Mouse (Mus musculus): ENCODE data around the gene Dnah3. TPM values are rescaled to one million over a fixed set of nuclear protein-coding genes. Genes with fewer than 3 reads are reported as not detected.

Gene Dnah3
- total RNA-seq, 2 experiments from 2014 or later, result 0.07 to 0.15 TPM

DNA sequence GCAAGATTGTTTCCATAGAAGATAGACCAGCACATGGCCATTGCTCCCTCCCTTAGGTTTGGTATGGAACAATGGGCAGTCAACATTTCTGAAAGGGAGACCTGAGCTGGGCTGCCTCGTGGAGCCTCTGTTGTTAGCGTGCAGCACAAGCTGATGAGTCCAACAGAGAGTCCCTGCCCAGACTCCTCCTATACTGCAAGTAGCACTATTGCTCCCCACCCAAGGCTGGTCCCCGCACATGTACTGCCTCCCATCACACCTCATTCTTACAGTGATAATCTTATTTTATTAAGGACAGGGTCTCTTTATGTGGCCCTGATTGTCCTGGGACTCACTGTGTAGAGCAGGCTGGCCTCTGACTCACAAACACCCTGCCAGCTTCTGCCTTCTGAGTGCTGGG is 27.0 kb downstream of the Dnah3 start:
- intact Hi-C loops (cut with DNase I), result no loop called here
- no peak for DNase-seq (ENCODE audit: low spot score in 2 of 2)

DNA sequence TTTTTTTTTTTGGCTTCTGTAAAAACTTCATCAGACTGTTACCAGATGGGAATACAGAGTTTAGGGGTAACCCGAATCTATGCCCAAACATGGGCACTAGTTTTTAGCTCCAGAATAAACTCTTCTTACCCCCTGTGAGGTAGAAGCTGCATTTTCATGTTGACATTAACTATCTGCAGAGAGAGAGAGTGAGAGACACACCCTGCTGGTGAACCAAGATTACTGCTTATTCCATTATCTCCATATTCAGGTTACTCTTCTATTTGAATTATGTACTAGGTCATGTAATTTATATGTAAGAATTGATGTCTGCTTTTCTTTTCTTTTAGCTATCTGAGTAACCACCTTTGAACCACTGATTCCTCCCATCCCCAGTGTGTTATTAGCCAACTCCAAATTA is 31.0 kb downstream of the Dnah3 start:
- intact Hi-C loops (cut with DNase I), result no loop called here
- no peak for DNase-seq (ENCODE audit: low spot score in 2 of 2)

DNA sequence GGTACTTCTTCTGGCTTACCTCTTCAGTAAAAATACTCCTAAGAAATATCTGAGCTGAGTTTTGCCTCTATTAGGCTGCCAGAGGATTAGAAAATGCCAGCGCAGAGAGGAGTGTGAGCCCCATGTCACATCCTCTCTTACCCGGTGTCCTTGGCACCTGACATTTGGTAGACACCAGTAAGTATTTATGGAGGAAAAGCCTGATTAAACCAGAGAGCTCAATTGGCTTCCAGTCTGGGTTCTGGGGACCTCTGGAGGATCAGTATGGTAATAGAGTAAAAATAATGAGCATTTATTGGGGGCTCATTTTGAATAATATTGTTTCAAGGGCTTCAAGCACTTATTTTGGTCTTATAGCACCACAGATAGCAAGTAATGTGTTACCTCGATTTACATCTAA is 39.6 kb downstream of the Dnah3 start:
- no peak for DNase-seq (ENCODE audit: low spot score in 2 of 2)
- intact Hi-C loops (cut with DNase I), result loop anchor here (5.0 kb wide), 1 partner anchor 208 kb away; no protein-coding TSS in a partner anchor

DNA sequence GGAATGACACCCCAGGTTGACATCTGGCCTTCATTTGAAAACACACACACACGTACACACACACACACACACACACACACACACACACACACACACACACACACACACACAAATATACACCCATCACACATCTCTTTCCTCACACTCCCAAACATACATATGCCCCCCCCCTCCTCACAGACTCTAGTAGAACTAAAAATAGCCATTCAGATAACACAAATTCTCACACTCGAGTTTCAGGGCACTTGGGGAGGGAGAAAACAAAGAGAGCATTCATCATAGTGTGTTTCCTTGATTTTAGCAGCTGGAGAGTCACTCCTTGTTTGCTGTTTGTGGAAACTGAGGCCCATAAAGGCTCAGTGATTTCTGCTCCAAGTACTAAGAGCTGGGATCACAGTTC is 41.1 kb downstream of the Dnah3 start:
- intact Hi-C loops (cut with DNase I), result no loop called here
- DNase-seq (ENCODE audit: low spot score in 2 of 2), result no peak

DNA sequence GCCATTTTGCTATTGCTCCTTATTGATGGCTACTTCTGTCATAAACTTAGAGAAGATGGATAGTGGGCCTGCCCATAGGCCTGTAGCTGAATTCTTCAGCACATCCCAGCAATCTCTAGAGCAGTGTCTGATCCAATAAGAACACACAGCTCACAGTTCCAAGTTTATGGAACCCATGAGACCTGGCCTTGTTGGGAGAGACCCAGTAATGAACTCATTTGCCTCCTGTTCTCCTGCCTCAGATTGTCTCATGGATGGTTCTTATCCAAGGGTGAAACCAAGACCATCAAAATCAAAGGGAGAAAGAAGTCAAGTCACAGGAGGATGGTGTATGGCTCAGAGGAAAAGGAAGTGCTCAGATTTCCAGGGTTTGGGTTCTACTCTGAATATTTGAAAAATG is 44.6 kb downstream of the Dnah3 start:
- intact Hi-C loops (cut with DNase I), result no loop called here
- DNase-seq (ENCODE audit: low spot score in 2 of 2), result no peak

DNA sequence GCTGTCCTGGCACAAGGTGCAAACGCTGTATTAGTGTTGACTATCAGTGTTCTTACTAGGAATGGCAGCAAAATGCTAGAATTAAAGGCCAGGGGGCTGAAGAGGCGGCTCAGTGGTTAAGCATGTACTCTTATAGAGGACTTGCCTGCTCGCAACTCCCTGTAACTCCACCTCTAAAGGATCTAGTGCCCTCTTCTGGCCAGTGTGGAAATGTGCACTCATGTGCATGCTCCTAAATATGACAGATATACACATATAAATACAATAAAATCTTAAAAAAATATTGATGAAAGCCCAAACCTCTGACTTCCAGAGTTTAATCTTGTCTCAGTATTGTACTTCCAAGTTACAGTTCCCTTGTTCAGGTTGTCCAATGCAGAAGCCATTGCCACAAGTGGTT is 51.1 kb downstream of the Dnah3 start:
- intact Hi-C loops (cut with DNase I), result no loop called here

DNA sequence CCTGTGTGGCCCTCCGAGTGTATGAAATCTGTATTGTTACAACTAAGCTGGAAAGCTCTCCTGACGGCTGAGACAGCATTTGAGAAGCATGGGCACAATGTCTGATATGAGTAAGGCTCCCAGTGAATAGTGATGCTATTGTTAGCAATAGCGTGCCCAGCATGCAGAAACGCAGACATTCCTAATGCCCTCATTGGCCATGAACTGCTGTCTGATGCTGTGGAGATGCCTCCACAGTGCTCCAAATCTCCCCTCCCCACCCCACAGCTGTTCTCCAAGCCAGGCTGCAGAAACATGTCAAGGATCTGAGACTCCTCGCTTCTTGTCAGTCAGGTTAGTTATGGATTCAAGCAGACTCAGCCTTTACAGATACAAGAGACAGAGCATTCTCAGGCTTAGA is 58.7 kb downstream of the Dnah3 start:
- intact Hi-C loops (cut with DNase I), result no loop called here
- peak in 1 of 2 experiments; percentile 5 for DNase-seq (ENCODE audit: low spot score in 2 of 2)

More for the DNA sequence above, 51.1 kb downstream of the Dnah3 start:
- DNase-seq (ENCODE audit: low spot score in 2 of 2), result no peak

DNA sequence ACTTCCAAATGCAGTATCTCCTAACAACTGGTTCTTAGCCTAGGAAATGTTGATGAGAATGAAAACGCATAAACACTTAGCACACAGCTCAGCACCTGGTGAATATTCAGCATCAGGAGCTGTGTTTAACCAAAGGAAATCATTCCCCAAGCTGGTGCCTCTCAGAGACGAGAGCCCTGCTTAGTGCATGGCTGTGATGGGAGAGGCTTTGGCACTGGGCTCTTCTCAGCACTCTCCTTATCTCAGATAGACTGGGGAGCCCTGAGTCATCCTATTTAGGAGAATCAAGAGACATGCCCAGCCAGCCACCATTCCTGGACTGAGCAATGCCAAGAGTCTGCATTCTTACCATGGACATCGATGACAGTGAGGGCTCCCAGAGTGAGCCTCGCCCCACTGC is 60.1 kb downstream of the Dnah3 start:
- intact Hi-C loops (cut with DNase I), result no loop called here
- peak in 1 of 2 experiments; percentile 5 for DNase-seq (ENCODE audit: low spot score in 2 of 2)

DNA sequence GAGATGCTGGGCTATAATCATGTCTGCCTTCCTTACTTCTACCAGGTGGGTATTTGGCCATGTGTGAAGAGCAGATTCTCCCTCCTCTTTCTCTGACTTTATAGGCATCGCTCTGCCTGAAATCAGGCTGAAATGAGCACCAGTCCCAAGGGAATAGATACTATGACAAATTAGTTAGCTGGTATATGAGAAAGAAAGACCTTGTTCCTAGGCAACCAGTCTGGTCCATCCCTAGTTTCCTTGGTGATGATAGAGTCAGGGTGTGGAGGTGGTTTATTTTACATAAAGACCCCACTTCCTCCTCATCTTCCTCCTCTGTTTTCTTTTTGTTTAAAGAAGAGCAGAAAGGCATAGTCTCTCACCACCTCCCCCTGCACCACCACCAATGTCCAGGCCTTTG is 60.5 kb downstream of the Dnah3 start:
- no peak for DNase-seq (ENCODE audit: low spot score in 2 of 2)
- intact Hi-C loops (cut with DNase I), result no loop called here

DNA sequence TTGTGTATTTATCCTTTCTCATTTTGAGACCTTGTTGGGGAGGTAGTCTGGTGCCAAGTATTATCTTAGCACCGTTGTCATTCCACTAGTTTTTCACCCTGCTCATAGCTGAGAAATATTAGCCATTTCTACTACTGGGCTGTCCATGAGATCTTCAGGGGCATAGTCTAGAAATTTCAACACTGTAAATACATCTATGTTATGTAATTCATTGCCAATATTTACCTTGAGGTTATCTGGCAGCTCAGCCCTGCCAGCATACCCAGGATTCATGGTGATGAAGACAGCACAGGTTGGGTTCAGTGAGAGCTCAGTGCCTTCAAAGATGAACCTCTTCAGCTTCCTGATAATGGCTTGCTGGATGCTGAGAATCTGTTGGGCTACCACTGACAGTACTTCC is 66.4 kb downstream of the Dnah3 start:
- intact Hi-C loops (cut with DNase I), result no loop called here
- no peak for DNase-seq (ENCODE audit: low spot score in 2 of 2)

DNA sequence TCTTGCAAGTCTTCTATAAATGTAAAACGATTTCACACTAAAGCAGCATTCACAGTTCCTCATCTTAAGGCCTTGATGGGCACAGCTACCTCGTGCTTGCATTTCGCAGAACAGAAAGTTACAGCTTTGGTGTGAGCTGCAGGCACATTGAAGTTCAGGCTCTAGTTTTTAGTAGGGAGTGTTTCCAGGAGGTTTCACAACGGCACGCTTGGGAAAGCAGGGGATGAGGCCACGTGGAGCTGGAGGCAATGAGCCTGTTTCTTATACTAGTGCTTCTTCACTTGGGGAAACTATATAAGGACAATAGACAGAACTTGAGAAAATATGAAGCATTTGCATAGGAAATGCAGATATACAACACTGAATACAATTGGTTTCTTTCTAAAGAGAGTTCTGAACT is 98.0 kb downstream of the Dnah3 start:
- DNase-seq (ENCODE audit: low spot score in 2 of 2), result no peak
- intact Hi-C loops (cut with DNase I), result no loop called here

DNA sequence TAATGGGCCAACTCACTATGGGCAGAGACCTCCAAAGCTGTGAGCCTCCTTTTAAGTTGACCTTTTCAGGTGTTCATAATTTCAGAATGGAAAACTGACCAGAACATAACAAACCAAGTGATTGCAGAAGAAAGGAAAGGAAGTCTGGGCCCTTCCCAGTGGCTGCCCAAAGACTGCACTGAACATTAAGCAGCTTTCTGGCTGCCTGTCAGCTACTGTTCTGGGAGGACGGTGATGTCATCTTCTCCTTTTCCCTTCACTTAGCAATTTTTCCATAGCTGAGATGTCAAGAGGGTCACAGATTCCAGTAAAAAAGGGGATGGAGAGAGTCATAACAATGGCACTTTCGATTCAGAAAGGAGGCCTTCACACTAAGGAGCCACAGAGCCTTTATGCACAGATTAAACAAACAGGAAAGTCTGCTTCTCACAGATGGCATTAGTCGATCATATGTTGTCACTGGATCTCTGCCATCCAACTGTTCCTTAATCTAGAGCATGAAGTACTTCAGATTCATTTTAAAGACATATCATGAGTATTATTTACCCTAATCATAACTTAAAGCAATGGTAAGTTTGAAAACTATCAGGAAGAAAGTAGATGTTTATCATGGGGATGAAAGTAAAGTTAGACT is 109.7 kb downstream of the Dnah3 start:
- no peak for DNase-seq (ENCODE audit: low spot score in 2 of 2)
- intact Hi-C loops (cut with DNase I), result no loop called here

DNA sequence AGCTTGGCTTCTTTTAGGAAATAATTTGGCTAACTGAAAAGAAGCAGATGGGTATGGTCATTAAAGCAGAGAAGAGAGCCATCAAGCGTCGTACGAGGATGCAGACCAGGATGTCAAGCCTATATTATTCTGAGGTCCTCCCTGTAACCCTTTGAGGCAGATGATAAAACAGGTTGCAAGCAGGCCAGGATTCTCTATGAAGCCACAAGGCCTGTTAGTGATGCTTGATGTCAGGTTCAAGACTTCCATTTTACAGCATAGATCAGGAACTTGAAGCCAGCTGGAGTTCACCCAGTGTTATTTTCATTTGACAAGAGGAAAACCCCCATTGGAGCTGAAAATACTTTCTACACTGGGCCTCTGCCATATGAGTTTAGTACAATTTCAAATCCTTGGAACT is 114.9 kb downstream of the Dnah3 start:
- DNase-seq (ENCODE audit: low spot score in 2 of 2), result no peak
- intact Hi-C loops (cut with DNase I), result no loop called here

DNA sequence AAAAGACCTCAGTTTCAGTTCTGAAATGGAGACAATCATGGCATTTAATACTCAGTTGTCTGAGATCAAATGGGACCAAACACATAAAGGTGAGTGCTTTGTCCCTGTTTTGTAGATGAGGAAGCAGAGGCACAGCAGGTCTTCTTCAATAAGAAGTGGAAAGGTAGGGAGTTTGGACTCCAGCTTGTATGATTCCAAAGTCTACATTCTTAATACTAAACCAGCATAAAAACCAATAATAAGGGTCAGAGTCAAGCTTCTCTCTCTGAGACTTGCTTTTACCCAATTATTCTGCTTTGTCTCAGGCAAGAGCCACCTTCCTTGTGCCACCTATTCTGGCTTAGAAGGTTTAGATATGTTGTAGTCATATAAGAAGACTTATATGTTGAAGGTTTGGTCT is 116.5 kb downstream of the Dnah3 start:
- DNase-seq (ENCODE audit: low spot score in 2 of 2), result no peak
- intact Hi-C loops (cut with DNase I), result no loop called here

DNA sequence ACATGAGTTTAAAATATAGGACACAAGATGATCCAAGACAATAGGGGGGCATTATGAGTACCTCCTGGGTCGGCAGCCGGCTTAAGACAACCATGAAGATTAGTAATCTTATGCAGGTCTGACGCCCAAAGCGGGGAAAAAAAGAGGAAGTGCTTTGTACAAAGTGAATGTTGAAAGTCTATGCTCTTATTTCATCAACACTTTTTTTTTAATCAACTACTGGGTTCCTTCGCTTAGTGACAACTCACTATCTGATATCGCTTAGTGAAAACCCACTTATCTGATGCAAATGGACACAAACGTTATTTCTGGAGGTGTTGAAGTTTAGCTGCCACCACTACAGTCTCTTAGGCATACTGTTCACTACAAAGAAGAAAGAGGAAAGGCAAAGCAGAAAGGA is 117.5 kb downstream of the Dnah3 start:
- no peak for DNase-seq (ENCODE audit: low spot score in 2 of 2)
- intact Hi-C loops (cut with DNase I), result no loop called here

DNA sequence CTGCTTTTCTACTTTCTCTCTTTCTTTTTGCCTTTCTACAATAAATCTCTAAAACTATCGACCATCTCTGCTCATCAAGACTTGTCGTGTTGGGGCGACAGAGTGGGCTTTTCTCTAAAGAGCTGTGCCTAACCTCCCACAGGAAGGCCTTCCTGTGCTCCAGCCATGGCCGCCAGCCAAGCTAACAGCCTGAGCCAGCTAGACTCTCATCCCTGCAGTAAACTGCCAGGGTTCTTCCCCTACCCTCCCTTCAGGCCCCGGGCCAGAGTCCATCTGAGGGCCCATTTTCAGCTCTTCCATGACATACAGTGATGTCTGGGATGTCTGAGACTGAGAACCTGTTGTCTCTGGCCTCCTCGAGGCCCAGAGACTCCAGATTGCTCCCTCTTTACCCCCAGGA is 118.8 kb downstream of the Dnah3 start:
- DNase-seq (ENCODE audit: low spot score in 2 of 2), result no peak
- intact Hi-C loops (cut with DNase I), result no loop called here

DNA sequence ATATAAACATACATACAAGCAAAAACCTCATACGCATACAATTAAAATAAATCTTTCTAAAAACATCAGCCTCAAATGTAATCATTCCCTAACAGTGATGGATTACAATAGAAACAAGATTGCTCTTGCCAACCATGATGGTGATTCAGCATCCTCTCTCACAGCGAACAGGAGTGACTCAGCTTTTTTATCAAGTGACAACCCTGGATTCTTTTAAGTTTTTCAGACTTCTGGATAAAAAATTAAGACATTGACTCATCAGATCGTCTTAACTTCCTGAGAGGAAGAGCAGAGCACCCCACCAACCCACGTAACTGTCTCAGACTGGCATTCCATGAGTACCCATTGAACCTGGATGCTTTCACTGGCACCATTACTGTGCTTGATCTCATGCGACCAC is 120.9 kb downstream of the Dnah3 start:
- DNase-seq (ENCODE audit: low spot score in 2 of 2), result no peak

DNA sequence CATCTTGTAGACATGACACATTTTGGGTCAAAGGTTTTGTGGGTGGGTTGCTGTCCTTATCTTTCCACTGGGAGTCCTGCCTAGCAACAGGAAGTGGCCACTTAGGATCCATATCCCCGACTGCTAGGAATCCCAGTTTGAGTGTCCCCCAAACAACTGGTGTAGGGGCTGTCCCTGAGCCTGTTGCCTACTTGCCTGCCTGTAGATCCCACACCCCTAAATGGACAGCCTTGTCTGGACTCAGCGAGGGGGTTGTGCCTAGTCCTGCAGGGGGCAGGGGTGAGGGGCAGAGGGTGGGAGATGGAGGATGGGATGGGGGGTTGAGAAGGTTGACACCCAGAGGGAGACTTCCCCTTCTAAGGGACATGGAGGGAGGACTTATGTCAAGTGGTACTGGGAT is 125.8 kb downstream of the Dnah3 start:
- intact Hi-C loops (cut with DNase I), result no loop called here

More for the DNA sequence above, 120.9 kb downstream of the Dnah3 start:
- intact Hi-C loops (cut with DNase I), result no loop called here

DNA sequence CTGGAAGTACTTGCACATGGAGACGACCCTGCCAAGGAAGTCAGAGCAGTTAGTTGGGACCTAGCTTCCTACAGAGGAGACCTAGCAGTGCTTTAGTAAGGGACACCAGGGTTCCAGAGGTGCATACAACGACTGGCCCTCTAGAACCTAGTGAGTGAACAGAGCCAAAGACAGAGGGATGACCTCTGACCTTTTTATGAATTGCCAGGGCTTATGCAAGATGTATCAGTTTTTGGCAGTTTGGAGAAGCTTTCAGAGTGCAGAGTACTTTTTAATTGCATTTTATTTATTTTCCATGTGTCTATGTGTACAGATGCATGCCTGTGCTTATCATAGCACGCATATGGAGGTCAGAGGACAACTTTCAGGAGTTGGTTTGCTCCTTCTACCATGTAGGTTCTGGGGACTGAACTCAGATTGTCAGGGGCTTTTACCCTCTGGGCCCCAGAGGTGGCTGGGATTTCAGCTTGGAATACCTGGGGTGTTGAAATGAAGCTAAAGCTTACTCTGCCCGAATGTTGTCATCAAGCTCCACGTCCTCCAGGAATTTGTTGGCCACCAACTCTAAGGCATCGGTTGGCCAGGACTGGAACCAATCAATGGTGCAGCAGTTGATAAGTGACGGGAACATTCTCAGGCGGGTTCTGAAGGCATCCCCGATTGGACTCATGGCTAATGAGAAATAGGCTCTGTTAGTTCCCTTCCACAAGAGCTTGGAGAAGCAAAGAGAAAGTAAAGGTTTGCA is 129.3 kb downstream of the Dnah3 start:
- intact Hi-C loops (cut with DNase I), result no loop called here
- no peak for DNase-seq (ENCODE audit: low spot score in 2 of 2)

More for the DNA sequence above, 125.8 kb downstream of the Dnah3 start:
- no peak for DNase-seq (ENCODE audit: low spot score in 2 of 2)

DNA sequence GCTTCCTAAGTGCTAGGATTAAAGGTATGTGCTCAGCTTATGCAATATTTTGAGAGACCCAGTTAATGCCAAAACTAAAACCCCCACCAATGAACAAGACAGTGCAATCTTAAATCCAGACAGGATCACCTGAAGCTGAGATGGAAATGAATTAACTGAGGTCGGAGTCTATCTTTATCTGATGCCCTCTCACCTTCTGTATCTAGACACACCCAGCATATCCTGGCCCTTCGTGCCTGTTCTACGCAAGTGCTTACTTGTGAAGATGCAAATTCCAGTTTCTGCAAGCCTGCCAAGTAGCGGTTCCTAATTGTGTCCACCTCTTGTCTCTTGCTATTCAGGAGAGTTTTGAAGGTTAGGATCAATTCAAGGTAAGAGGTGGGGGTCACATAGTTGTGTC is 129.9 kb downstream of the Dnah3 start:
- DNase-seq (ENCODE audit: low spot score in 2 of 2), result no peak
- intact Hi-C loops (cut with DNase I), result no loop called here

DNA sequence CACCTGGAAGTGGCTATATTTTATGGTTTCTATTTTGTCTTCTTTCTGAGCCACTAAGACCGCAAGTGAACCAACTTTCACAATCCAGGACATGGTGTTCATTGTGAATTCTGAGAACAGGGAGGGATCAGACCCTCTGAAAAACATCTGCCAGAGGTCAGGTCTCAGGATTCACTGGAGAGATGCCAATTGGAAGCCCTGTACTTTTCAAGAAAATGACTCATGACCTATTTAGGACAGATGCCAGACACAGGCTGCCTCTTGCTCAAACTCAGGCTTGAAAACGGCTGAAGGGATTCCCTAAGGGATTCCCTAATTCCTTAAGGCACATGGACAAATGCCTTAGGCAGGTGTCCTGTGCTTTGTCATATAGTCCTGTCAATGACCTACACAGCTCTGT is 134.0 kb downstream of the Dnah3 start:
- intact Hi-C loops (cut with DNase I), result no loop called here

DNA sequence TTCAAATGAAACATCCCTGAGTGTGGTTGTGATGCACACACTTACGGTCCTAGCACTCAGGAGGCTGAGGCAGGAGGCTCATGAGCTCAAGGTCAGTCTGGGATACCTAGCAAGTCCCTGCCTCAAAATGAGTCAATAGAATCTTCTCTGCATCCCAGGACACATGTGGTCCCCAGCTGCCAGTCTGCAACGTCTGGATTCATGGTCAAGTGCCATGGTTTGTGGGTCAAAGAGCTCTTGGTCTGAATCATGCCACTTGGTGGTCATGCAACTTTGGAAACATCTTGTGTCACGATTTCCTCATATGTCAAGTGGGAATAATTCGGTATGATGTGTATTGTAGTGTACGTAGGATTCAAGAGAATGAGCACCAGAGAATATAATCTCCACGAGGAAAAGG is 134.5 kb downstream of the Dnah3 start:
- DNase-seq (ENCODE audit: low spot score in 2 of 2), result no peak
- intact Hi-C loops (cut with DNase I), result no loop called here

More for the DNA sequence above, 134.0 kb downstream of the Dnah3 start:
- no peak for DNase-seq (ENCODE audit: low spot score in 2 of 2)
